Mouse (Mus musculus) kidney, embryonic 15.5 days (tissue): ENCODE measurements around the gene Fem1a. TPM values are rescaled to one million over a fixed set of nuclear protein-coding genes. Genes with fewer than 3 reads are reported as not detected.

ENCODE experiments used
- ATAC-seq: fragments of 200-750 bp; cut with Nextera tagmentation; replicated peaks from 2 replicates; pipeline ENCODE4 v1.8.0; 2017; ENCODE audit warnings: moderate TSS enrichment; ENCODE audit not compliant: low FRiP score
- H3K27ac ChIP-seq: fragments of 300-500 bp; sonication (generic); 2 replicates; pipeline ENCODE4 v1.5.1; 2015; ENCODE audit warnings: mild to moderate bottlenecking, inconsistent platforms
- H3K27me3 ChIP-seq: fragments of 300-500 bp; sonication (generic); 2 replicates; pipeline ENCODE4 v1.6.1; 2015; ENCODE audit warnings: inconsistent platforms
- H3K36me3 ChIP-seq: fragments of 300-500 bp; sonication (generic); 2 replicates; pipeline ENCODE4 v1.6.1; 2015; ENCODE audit warnings: inconsistent platforms
- H3K4me1 ChIP-seq: fragments of 300-500 bp; sonication (generic); 2 replicates; pipeline ENCODE4 v1.6.1; 2015; ENCODE audit warnings: inconsistent platforms
- H3K4me2 ChIP-seq: fragments of 300-500 bp; sonication (generic); 2 replicates; pipeline ENCODE4 v1.6.1; 2015; ENCODE audit warnings: moderate library complexity, mild to moderate bottlenecking, inconsistent platforms
- H3K4me3 ChIP-seq: fragments of 300-500 bp; sonication (generic); replicated peaks from 2 replicates; pipeline ENCODE4 v1.5.1; 2015; ENCODE audit warnings: mild to moderate bottlenecking, inconsistent platforms
- H3K9ac ChIP-seq: fragments of 300-500 bp; sonication (generic); 2 replicates; pipeline ENCODE4 v1.6.1; 2015; ENCODE audit warnings: mild to moderate bottlenecking, inconsistent platforms
- H3K9me3 ChIP-seq: fragments of 300-500 bp; sonication (generic); replicated peaks from 2 replicates; pipeline ENCODE4 v1.6.1; 2016; ENCODE audit warnings: inconsistent platforms
- WGBS: fragments of 180-500 bp; shearing (Covaris S2); methylation state at CpG from one replicate; pipeline ENCODE4 v1.1.7; 2015; ENCODE audit warnings: mixed read lengths; 5-methylcytosine and 5-hydroxymethylcytosine counted together
- polyA plus RNA-seq: library from polyadenylated mRNA; unstranded; fragments of >200 nt; fragmentation: Nextera tagmentation; extraction: Ambion mirVana; gene quantifications from 2 replicates; pipeline ENCODE4 v1.2.1, GENCODE M21; 2015

The Fem1a gene
- 13.1 TPM in 2 replicates for polyA plus RNA-seq

DNA sequence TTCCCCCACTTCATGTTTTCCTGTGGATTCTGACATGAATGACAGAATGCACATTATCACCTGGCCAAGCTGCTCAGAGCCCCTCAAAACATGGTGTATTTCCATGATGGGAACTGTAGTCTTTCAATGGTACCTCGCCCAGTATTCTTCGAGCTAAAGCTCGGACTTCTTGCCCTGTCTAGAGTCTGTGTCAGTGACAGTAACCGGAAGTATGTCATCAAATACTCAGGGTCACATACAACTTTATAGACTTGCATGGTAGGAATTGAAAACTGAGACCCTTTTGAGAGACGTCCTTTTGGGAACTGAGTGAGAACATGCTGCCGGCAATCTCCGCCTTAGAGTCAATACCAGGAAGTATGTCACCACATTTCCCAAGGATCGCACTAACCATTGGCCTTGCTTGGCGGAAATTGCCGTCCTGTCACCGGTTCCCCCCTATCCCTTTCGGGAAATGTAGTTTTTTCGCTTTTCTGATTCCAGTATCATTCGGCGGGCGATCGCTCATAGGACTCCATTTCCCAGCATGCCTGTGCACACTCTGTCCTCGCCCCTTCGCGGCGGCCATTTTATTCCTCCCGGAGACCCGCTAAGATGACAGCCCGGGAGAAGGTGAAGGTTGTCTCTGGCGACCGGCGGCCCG is at the start of gene Fem1a:
TSS of gene Fem1a (plus strand) at position 572 of the 643 bp plus-strand sequence.
- under 1% methylated on average over 28 of the region's 28 CpGs for WGBS
- peaks cover 36% of the 10 kb centered on the region for H3K36me3 ChIP-seq
- H3K9me3 ChIP-seq = no peaks in the 10 kb centered on the region
- no peaks in the 10 kb centered on the region for H3K27me3 ChIP-seq
- H3K27ac ChIP-seq = peak within 1 kb of the TSS; percentile 97
- peak within 1 kb of the TSS; percentile 67 for H3K9ac ChIP-seq
- peak within 1 kb of the TSS; percentile 71 for H3K4me3 ChIP-seq
- peak; percentile 91 for ATAC-seq
- peaks cover 51% of the 10 kb centered on the region for H3K4me1 ChIP-seq
- peak within 1 kb of the TSS; percentile 93 for H3K4me2 ChIP-seq

DNA sequence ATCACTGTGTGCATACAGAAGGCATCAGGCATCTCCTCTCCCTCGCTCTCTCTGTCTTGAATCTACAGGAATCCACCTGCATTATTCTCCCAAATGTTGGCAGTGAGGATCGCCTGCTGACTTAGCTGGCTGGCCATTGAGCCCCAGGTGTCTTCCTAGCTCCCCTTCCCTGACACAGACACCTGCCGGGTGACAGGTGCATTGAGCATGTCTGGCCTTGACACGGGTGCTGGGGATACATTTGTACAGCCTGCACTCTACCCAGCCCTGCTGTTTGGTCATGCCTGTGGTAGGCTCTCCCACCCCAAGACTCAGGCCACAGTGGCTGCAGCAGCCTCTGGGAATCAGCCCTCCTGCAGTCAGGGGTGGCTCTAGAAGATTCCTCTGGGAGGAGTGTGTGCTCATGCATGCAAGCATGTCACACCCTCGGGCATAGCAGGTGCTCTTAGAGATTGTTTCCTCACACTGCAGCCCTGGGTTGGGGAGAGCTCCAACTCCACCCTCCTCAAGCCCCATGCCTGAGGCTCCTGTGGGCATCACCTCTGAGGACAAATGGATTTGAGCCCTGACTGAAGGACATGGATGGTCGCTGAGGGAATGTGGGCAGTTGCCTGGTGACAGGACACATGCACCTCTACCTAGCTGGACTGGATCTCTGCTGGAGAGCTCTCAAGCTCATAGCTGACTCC is 49.5 kb upstream of the Fem1a start:
- Histone ChIP-seq H3K9ac (no peak overlapping the region), H3K27ac (no peak overlapping the region)
- no peak for ATAC-seq

DNA sequence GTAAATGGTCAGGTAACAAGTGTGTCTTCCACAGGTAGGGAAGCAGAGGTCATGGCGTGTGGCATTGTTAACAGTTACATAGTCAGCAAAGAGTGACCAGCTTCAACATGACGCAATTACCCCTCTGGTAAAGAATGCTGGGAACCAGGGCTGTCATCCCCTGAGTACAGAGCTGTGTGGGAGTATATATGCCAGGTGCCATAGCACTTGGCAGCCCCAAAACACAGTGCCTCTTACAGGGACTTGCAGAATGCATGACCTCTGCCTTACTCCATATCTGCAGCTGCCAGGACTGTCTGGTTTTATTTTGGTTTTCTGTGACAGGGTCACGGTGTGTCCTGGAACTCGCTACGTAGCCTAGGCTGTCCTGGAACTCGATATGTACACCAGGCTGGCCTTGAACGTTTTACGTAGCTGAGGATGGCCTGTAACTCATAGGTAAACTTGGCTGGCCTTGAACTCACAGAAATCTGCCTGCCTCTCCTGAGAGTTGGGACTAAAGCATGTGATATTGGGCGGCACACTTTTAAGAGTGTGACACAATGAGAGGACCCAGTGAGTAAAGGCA is 48.6 kb upstream of the Fem1a start:
- WGBS = 93% methylated on average over 9 of the region's 9 CpGs
- no peaks in the 10 kb centered on the region for H3K9me3 ChIP-seq
- H3K9ac ChIP-seq = no peak overlapping the region
- H3K27me3 ChIP-seq = no peaks in the 10 kb centered on the region
- H3K4me1 ChIP-seq = peaks cover 9% of the 10 kb centered on the region; the same call in 1 of the 2 replicates
- H3K36me3 ChIP-seq = peaks cover 91% of the 10 kb centered on the region
- H3K27ac ChIP-seq = no peak overlapping the region
- H3K4me2 ChIP-seq = no peak overlapping the region
- ATAC-seq = no peak
- H3K4me3 ChIP-seq = no peak overlapping the region

More for the DNA sequence above, 49.5 kb upstream of the Fem1a start:
- 79% methylated on average over 6 of the region's 6 CpGs for WGBS
- Histone ChIP-seq H3K4me3 (no peak overlapping the region), H3K4me1 (peaks cover 7% of the 10 kb centered on the region; the same call in 1 of the 2 replicates), H3K36me3 (peaks cover 100% of the 10 kb centered on the region), H3K9me3 (no peaks in the 10 kb centered on the region), H3K27me3 (no peaks in the 10 kb centered on the region), H3K4me2 (no peak overlapping the region)

DNA sequence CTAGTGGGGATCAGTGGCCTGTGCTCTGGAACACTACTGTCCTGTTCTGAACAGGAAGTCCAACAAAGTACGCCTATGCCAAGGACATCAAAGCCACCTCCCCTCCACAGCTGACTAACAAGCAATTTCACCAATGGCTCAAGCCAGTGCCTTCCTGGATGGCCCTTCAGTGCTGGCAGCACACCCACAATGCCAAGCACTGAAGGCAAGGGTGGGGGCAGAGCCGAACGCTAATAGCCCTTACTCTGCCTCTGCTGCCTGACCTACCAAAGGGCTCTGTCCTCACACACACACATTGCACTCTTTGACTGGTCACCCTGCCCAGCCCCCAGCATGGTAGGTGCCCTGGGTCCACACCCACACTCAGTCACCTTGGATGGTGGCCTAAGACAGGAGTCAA is 47.8 kb upstream of the Fem1a start:
- H3K9ac ChIP-seq = no peak overlapping the region
- peaks cover 83% of the 10 kb centered on the region for H3K36me3 ChIP-seq
- no peak overlapping the region for H3K4me3 ChIP-seq
- no peaks in the 10 kb centered on the region for H3K9me3 ChIP-seq
- no peak overlapping the region for H3K4me2 ChIP-seq
- 85% methylated on average over 3 of the region's 3 CpGs for WGBS
- no peak overlapping the region for H3K27ac ChIP-seq
- H3K27me3 ChIP-seq = no peaks in the 10 kb centered on the region
- H3K4me1 ChIP-seq = peaks cover 10% of the 10 kb centered on the region; the same call in 1 of the 2 replicates
- ATAC-seq = no peak

DNA sequence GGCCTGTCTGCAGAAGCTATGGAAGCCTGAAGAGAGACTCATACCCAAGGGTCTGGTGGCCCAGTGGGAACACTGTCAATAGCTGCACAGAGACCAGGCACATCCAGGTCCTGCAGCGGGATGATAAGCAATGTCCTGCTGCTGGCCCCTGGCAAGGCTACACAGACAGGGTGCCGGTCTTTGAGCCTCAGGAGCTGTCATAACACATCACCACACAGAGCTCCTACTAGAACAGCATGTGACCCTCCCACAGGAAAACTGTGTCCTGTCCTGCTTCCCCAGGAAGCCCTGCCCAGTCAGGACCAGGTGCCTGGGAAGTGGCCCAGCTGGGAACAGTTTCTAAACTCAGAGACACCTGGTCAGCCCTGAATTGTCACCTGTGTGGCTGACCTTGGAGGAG is 45.5 kb upstream of the Fem1a start:
- H3K4me1 ChIP-seq = peaks cover 10% of the 10 kb centered on the region; the same call in 1 of the 2 replicates
- H3K36me3 ChIP-seq = peaks cover 60% of the 10 kb centered on the region
- H3K9ac ChIP-seq = no peak overlapping the region
- no peak overlapping the region for H3K27ac ChIP-seq
- 85% methylated on average over 2 of the region's 2 CpGs for WGBS
- ATAC-seq = no peak
- H3K4me3 ChIP-seq = no peak overlapping the region
- H3K27me3 ChIP-seq = no peaks in the 10 kb centered on the region
- no peak overlapping the region for H3K4me2 ChIP-seq
- H3K9me3 ChIP-seq = no peaks in the 10 kb centered on the region

DNA sequence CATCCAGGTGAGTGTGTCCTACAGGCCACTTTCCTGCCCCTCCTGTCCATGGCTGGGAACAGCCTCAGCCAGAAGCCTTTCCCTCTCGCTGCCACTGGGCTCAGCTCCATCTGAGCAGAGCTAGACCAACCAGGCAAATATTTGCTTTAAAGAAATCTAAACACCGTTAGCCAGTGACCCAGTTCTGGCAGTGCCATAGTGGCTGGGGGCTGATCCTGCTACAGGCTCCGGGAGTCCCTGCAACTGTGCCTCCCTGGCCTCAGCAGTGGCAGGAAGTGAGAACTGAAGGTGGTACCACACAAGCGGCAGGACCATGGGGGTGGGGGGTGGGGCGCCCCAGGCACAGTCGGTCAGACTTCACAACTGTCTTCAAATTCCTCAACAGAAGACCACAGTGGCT is 43.9 kb upstream of the Fem1a start:
- no peak overlapping the region for H3K9ac ChIP-seq
- H3K4me1 ChIP-seq = peaks cover 17% of the 10 kb centered on the region
- no peak overlapping the region for H3K4me3 ChIP-seq
- ATAC-seq = no peak
- H3K4me2 ChIP-seq = no peak overlapping the region
- H3K27ac ChIP-seq = no peak overlapping the region
- no peaks in the 10 kb centered on the region for H3K27me3 ChIP-seq
- 47% methylated on average over 6 of the region's 6 CpGs for WGBS
- peaks cover 44% of the 10 kb centered on the region for H3K36me3 ChIP-seq
- no peaks in the 10 kb centered on the region for H3K9me3 ChIP-seq

DNA sequence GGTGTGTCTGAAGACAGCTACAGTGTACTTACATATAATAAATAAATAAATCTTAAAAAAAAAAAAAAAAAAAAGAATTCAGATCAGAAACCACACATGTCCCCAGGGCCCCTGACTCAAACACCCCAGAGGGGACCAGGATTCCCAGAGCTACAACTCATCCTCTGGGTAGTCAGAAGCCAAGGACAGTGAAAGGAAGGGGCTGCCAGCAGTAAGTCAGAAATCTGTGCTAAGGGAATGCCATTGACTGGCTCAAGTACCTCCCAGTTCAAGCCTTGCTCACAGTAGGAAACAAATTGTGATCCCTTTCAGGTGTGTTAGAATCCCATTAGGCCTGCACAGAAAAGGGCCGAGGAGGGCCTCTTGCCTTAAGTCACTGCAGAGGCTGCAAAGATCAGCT is 42.4 kb upstream of the Fem1a start:
- Histone ChIP-seq H3K9me3 (no peaks in the 10 kb centered on the region), H3K4me3 (no peak overlapping the region), H3K9ac (no peak overlapping the region), H3K4me2 (no peak overlapping the region), H3K4me1 (peaks cover 22% of the 10 kb centered on the region), H3K36me3 (peaks cover 29% of the 10 kb centered on the region), H3K27me3 (no peaks in the 10 kb centered on the region), H3K27ac (no peak overlapping the region)
- 86% methylated on average over 1 of the region's 1 CpGs for WGBS
- ATAC-seq = no peak

DNA sequence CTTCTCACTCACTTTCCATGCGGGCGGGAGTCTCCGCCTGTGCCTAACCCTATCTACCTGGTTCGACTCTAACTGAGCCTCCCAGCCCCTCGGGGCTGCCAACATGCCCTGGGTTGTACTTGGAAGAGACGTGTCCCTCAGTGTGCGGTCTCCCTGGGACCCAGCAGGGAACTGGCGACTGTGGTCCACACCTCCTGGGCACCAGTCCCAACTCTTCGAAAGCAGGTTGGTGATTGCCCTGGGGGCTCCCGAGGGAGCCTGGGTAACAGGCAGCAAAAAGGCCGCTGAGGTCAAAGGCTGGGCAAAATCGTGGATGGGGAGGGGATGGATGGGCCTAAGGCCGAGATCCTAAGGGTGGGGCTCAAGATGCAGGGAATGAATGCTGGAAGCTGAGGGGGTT is 38.9 kb upstream of the Fem1a start:
- Histone ChIP-seq H3K4me2 (peak overlapping the region; percentile 79), H3K27ac (0 out of 2 replicates have a peak overlapping the region, but pooled peaks have one; percentile 91), H3K4me3 (peak overlapping the region; percentile 85), H3K9ac (peak overlapping the region; percentile 75), H3K9me3 (no peaks in the 10 kb centered on the region), H3K36me3 (no peaks in the 10 kb centered on the region; the same call in 1 of the 2 replicates), H3K4me1 (peaks cover 22% of the 10 kb centered on the region), H3K27me3 (no peaks in the 10 kb centered on the region)
- 67% methylated on average over 13 of the region's 13 CpGs for WGBS
- ATAC-seq = no peak

DNA sequence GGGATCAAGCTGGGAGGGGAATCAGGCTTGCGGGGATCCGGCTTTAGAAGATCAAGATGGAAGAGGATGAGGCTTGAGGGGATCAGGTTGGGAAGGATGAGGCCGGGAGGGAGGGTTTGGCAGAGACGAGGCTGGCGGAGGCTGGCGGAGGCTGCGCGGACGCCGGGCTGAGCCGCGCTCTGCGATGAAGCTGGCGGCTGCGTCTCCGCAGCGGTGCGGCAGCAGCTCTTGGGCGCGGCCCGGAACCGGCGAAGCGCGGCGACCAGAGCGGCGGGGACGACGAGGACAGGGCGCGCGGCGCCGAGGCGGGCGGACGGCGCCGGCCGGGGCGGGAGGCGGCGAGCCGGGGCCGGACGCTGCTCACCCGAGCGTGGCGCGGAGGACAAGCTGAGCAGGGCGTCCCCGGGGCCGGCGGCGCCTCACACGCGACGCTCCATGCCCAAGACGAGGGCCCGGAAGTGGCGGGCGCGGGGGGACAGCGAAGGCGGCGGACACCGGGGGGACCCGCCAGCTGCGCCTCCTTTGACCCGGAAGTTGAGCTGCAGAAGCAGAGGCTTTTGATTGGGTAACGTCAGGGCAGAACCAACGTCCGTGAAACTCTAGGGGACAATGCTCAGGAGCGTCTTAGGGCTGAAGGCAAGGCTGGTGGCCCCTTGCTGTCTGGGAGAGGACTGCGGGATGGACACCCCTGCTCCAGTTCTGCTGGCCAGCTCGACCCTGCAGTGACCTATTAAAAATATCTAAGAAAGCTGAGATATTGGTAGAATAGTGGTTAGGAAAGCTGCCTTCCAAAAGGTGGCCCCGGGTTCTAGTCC is 38.0 kb upstream of the Fem1a start, which contains the start of gene Dpp9:
TSS of gene Dpp9 (minus strand) at position 529 of the 815 bp plus-strand sequence.
- Histone ChIP-seq H3K27me3 (no peaks in the 10 kb centered on the region), H3K4me3 (peak within 1 kb of the TSS; percentile 85), H3K4me1 (peaks cover 19% of the 10 kb centered on the region), H3K36me3 (no peaks in the 10 kb centered on the region; the same call in 1 of the 2 replicates), H3K9ac (peak within 1 kb of the TSS; percentile 75), H3K27ac (peak within 1 kb of the TSS; percentile 91), H3K4me2 (peak within 1 kb of the TSS; percentile 79), H3K9me3 (no peaks in the 10 kb centered on the region)
- ATAC-seq = peak; percentile 100
- under 1% methylated on average over 73 of the region's 78 CpGs for WGBS

DNA sequence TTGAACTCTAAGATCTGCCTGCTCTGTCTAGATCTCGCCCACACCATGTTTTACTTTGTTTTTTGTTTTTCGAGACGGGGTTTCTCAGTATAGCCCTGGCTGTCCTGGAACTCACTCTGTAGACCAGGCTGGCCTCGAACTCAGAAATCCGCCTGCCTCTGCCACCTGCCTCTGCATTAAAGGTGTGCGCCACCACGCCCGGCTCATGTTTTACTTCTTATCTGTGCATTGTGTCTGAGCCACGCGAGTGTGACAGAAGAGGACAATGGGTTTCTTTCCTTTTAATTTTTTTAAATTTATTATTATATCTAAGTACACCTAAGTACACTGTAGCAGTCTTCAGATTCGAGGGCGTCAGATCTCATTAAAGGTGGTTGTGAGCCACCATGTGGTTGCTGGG is 37.4 kb upstream of the Fem1a start:
- 42% methylated on average over 12 of the region's 12 CpGs for WGBS
- peak overlapping the region; percentile 85 for H3K4me3 ChIP-seq

DNA sequence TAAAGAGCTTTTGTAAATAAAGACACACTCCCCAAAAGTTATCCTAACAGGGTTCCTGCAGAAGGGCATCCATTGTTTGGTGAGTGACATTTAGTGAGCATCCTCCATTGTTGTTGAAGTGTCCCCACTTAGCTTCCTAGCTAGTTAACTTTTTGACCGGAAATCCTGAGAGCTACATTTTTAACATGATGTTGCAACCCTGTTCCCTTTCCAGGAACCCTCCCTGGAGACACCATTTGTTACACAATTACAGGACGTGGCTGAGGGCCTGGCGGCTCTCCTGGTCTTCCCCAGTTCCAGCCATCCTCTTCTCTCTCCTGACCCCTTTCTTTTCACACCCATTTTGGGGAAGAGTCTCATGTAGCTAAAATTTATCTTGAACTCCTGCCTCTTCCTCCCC is 36.8 kb upstream of the Fem1a start:
- ATAC-seq = no peak
- H3K27me3 ChIP-seq = no peaks in the 10 kb centered on the region
- no peak overlapping the region for H3K9ac ChIP-seq
- no peak overlapping the region for H3K4me2 ChIP-seq
- WGBS = 45% methylated on average over 3 of the region's 3 CpGs
- peaks cover 19% of the 10 kb centered on the region for H3K4me1 ChIP-seq
- H3K36me3 ChIP-seq = no peaks in the 10 kb centered on the region
- no peaks in the 10 kb centered on the region for H3K9me3 ChIP-seq
- peak overlapping the region; percentile 76 for H3K27ac ChIP-seq
- H3K4me3 ChIP-seq = no peak overlapping the region

More for the DNA sequence above, 37.4 kb upstream of the Fem1a start:
- H3K27ac ChIP-seq = peak overlapping the region; percentile 76
- no peaks in the 10 kb centered on the region for H3K9me3 ChIP-seq
- peaks cover 19% of the 10 kb centered on the region for H3K4me1 ChIP-seq
- H3K4me2 ChIP-seq = peak overlapping the region; percentile 79
- H3K36me3 ChIP-seq = no peaks in the 10 kb centered on the region
- peak; percentile 37 for ATAC-seq
- peak overlapping the region; percentile 37 for H3K9ac ChIP-seq
- no peaks in the 10 kb centered on the region for H3K27me3 ChIP-seq
